Mouse (Mus musculus) heart, postnatal 14 days (tissue): ENCODE results near the gene Tmem151b. TPM values are rescaled to one million over a fixed set of nuclear protein-coding genes. Genes with fewer than 3 reads are reported as not detected.

Experiments used
- DNase-seq, 2 experiments: peaks; one replicate each; pipeline ENCODE4 v3.0.0; 2021 to 2022
- intact Hi-C: fragments of 180-260 bp; cut with DNase I; formaldehyde crosslinking; loops from one replicate; pipeline ENCODE4 v1.15.1; 2025
- long read RNA-seq, 2 experiments: library from polyadenylated mRNA; stranded (forward); transcript quantifications; one replicate each; pipeline ENCODE4 v2.0.0; 2021
- total RNA-seq, 2 experiments: library from RNA; stranded (reverse); gene quantifications; 2 replicates each; pipeline ENCODE4 v1.2.3; 2021

Tmem151b gene
- under 1 TPM; 0.07 to 0.49 TPM for total RNA-seq
- long read RNA-seq, experiment 1, partial matches to known transcripts, result 0 of 1 reads
- long read RNA-seq, experiment 1, other reads (novel, unspliced or antisense), result 1 of 1 reads
- long read RNA-seq, experiment 2, result 0 reads

DNA sequence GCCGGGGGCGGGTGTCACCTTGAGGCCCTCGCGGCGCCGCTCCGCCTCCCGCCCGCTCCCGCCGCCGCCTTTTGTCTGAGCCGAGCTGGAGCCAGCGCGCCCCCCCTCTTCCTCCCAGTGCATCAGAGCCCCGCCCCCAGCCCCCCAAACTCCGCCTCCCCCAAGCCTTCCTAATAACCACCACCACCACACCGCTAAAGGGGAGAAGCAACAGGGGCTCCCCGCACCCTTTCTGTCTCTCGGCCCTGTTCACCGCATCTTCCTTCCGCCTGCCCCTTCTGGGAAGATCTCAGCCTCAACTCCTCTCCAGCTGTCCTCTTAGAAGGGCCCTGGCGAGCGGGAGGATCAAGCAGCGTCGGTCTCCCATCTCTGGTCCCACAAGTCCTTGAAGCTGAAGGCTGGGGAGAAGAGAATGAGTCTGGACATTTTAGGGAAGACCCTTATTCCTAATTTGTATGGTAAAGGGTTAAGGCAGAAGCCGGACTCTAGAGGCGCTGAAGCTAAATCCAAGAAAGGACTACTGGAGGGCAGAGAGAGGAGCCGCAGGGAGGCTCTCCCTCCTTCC is at the start of gene Tmem151b:
Tmem151b (minus strand) TSS at position 61 of the 565 bp plus-strand sequence.
- intact Hi-C loops, result no loop called here
- DNase-seq, result no peak

DNA sequence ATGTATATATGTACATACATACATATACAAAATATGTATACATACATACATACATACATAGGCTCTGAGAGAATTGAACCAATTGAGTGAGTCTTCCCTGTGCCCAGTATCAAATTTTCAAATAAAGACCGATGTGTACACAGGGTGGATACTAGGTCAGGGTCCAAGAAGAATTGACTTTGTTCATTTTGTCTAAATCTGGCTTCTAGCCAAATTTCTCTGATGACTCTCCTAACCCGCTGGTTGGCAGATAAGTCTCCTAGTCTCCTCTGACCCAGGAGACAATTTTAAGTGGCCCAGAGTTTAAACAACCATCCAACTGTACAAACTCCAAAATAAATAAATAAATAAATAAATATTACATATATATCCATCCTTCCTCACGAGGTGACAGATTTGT is 49.4 kb upstream of the Tmem151b start:
- intact Hi-C loops, result no loop called here
- DNase-seq, result no peak

DNA sequence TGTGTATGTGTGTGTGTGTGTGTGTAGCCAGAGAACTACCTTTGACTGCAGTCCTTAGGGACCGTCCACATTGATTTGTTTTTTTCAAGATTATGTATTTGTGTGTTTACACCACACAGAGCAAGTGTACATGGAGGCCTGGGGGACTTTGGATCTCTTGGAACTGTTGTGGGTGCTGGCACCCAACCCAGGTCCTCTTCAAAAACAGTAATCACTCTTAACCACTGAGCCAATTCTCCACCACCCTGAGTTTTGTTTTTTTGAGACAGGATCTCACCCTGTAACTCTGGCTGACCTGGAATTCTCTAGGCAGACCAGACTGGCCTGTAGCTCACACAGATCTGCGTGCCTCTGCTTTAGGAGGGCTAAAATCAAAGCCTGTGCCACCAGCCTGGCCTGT is 48.9 kb upstream of the Tmem151b start:
- no peak for DNase-seq
- intact Hi-C loops, result no loop called here

DNA sequence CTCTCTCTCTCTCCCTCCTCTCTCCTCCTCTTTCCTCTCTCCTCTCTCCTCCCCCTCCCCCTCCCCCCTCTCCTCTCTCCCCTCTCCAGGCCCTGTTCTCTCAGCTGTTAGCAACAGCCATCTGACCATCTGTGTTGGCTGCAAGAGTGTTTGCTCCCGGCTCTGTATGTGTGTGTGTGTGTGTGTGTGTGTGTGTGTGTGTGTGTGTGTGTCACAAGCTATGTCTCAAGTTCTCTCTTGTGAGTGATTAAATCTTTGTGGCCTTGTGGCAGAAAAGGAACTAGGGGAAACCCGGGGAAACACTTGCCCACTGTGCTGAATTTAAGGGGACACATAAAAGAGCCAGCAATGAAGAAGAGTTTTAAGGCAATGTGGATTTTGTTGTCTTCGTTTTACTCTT is 48.3 kb upstream of the Tmem151b start:
- intact Hi-C loops, result loop anchor here (2.0 kb wide), 1 partner anchor 15 kb away; no protein-coding TSS in a partner anchor
- DNase-seq, result peak in 1 of 2 experiments; percentile 57

DNA sequence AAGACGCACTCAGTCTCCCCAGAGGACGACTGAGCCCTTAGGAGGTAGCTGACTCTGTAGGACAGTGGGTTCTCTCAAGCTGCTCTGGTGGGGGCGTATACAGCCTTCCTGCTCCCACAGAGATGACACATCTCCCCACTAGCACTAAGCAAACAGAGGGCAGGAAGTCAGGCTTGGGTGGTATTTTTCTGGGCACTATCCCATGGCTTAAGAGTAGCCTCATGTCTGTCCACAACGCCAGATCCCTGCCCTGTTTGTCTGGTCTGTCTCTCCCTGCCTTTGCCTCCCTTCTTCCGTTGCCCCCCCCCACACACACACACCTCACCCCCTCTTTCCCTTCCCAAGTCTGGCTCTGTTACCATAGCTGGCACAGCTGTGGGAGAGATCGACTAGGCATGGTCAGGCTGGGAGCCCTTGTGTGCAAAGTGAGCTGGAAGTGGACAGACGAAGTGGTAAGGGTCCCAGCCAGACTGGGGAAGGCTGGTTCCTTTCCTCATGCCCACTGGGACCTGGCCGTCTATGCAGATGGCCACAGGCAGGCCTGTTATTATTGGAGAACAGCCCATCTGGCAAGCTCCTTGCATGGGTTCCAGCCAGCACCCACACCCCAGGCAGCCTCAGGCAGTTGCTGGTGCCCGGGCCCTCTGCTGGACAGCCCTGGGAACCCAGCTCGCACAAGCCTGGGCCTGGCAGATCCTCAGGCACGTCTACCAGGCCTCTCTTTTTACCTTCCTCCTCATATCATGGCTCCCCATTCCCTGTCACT is 47.3 kb upstream of the Tmem151b start:
- intact Hi-C loops, result loop anchor here (2.0 kb wide), 1 partner anchor 14 kb away; no protein-coding TSS in a partner anchor
- peak; percentile 80 to 89 for DNase-seq

DNA sequence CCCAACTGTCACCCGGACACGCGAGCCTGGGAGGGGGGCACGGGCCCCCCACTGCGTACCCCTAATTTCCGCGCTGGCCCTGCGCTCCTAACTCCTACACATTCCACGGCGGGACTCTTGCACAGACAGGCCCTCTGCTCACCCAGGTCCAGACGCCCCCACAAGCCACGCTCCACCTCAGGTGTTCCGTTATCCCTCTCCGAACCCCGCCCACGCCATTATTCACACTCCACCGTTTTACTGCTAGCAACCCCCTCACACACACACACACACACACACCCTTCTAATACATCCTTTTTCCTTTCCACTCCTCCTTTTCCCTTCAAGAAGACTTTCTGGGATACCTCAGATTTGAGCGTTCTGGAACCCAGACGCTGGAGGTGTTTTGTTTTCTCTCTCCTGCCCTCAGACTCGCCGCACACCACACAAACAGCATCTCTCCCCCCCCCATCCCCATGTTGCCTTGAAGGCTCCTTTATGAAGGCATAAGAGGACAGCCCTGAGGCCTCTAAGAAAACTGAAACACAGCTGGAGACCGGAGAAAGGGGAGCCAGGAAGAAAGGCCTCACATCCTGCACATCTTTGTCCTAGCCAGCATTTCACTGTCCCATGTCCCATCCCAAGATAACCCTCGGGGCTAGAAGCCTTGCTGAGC is 46.4 kb upstream of the Tmem151b start:
- intact Hi-C loops, result loop anchor here (2.0 kb wide), 1 partner anchor 13 kb away; no protein-coding TSS in a partner anchor

DNA sequence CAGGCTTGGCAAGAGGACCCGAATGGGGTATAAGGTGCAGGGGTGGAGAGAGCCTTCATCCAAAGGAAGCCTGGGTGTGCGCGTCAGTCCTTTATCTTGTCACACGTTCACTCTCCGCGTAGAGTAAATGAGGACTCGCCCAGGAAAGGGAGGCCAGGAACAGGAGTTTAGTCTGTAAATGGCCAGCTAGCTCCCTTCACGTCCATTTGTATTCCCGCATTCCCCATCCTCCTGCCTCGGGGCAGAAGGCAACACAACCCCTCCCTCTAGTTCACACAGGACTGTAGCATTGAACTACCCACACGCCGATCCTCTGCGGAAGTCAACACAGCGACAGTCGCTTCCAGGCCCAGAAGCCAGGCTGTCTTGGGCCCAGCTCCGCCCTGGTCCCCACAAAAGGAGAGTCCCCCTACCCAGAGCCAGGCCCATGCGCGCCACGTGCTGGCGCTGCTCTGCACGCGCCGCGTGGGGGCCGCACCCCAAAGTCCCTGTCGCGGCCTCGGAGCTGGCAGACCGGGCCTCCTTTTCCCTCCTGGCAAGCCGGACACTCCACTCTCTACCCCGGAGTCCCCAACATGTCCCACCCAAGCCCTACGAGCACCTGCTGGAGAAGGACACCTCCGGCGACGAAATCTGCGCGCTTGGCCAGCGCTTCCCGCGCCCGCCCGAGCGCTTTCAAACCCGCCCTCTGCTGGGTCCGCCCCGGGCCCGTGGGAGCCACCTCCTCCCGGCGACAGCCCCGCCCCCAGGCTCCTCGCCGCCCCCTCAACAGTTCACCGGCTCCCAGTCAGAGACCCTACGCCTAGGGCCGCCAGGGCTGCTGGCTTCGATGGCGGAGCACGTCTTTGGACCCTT is 45.6 kb upstream of the Tmem151b start:
- intact Hi-C loops, result no loop called here
- DNase-seq, result peak; percentile 89 to 90

More for the DNA sequence above, 46.4 kb upstream of the Tmem151b start:
- DNase-seq, result no peak

DNA sequence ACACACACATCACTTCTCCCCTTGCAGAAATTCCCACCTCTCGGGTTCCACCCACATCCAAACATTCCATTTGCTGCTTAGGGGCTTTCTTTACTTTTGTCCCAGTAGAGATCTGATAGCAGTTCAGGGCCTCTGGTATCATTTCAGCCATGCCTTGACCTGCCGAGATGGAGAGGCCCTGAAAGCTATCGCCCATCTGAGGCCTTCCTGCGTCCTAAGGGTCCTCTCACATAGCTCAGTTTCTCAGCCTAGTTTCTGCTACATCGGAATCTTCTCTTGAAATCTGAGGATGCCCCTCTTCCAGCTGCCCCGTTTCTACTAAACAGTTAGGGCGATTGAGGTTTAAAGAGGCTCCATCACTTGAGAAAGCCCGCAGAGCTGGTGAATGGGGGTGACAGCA is 44.7 kb upstream of the Tmem151b start:
- intact Hi-C loops, result no loop called here
- no peak for DNase-seq

DNA sequence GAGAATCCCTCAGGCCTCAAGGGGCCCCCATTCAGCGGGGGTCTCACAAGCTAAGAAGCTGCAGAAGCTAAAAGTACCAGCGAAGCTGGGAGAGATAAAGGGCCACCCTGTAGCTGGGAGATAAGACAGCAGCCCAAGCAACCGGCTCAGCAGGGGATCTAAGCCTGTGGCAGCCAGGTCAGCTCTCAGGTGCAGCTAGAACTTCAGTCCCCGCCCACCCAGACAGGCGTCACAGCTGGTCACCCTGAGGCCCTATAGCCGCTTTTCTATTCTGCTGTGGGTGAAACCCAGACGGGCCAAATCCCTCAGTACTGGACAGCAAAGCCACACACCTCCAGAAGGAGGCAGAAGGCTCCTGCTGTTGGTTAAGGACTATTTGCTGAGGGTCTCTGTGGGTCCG is 44.0 kb upstream of the Tmem151b start:
- intact Hi-C loops, result loop anchor here (2.0 kb wide), 1 partner anchor 33 kb away; no protein-coding TSS in a partner anchor

DNA sequence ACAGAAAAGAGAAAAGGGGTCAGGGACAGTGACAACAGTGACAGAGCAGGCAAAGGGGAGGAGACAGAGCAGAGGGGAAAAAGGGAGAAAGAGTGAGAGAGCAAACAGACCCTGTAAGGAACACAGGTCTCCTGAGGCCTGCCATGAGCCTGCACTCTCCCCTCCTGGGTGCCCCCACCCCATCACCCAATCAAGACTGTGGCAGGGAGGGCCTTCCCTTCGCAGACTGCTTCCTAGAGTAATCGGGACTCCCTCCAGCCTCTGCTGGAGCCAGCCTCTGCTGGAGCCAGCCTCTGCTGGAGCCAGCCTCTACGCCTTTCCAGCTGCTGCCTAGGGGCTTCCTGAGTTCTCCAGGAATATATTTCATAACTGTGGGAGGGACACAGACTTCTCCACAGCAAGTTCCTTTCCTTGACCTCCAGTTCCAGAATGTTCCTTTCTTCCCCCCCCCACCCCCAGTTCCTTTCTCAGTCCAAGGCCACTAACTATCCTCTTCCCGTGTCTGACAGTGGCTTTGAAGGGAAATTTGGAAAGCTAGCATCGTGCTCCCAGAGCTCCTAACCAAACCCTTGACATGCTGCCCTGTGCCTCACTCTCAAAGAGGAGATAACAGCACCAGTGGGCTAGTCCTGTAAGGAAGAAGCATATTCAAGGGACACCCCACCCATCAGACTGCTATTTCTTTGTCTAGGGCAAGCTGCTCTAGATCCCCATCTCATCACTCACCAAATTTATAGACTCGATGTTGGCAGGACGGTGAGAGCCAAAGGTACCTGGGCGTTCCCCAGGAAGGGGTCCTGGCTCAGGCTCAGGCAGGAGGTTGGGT is 43.3 kb upstream of the Tmem151b start:
- intact Hi-C loops, result loop anchor here (2.0 kb wide), 1 partner anchor 34 kb away; no protein-coding TSS in a partner anchor
- peak; percentile 70 to 73 for DNase-seq

More for the DNA sequence above, 44.0 kb upstream of the Tmem151b start:
- DNase-seq, result no peak

DNA sequence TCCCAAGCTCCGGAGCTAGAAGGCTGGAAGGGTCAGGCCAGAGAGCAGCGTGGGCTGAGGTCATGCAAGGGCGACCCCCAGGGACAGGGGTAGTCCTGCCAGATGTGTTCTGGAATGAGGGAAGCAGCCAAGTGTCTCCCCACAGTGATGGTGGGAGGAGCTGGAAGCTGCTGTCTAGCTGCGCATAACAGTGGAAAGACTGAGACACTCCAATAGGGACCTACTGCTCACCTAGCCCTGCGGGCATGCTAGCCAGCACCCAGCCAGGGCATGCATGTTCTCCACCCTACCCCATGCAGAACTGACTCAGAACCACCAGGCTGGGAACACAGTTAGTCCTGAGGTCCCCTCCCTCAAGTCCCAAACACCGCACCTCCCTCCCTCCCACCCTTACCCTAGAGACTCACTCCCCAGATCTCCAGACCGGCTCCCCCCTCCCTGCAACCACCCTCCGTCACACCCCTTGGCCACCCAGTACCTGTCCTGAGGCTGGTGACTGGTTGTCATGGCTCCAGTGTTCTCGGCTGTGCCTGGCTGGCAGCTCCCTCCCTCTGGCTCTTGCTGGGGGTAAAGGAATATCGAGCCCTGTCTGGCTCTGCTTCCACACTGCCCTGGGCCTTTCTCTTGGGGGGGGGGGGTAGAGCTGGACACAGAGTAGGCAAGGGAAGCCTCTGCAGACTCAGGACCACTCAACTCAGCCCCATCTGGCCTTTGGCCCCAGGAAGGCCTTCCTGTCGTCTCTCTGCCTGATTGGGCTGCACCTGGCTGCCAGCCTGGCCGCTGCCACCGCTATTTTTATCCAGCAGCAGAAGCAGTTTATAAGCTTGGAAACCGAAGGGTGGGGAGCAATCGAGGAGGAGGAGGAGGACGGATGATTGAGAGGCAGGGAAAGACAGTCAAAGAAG is 42.5 kb upstream of the Tmem151b start:
- intact Hi-C loops, result loop anchor here (2.0 kb wide), 1 partner anchor 35 kb away; no protein-coding TSS in a partner anchor
- peak; percentile 74 to 79 for DNase-seq

DNA sequence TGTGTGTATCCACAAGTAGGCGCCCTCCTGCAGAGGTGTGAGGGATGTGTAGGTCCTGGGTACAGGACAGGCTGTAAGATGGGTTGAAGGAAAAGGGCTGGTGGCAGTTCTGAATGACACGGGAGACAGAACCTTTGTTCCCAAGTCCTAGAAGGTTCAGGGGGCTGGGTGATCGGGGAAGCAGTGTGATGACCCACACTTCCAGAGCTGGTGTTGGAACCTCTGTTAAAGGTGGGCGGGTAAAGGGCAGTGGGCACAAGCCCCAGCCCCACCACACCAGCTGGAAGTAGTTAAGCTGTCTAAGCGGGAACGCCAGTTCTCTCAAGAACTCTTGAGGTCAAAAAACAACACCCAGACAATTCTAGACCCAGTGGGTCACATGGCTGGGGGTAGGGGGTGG is 40.9 kb upstream of the Tmem151b start:
- intact Hi-C loops, result no loop called here
- no peak for DNase-seq

DNA sequence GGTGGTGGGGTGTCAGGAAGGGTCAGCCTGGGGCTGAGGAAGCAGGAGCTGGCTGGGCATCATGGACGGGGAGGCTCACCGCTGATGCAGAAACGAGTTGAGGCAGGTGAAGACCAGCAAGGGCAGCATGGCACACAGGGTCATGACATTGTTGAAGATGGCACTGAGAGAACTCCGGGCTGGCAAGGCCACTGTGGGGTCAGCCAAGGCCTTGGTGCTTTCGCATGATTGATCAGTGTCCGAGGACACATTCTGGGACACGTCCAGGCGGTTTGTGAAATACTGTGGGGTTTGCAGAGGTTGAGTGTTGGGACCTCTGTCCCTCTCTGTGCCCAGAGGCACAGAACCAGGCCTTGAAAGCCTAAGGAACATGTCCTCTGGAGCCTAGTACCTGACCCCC is 40.4 kb upstream of the Tmem151b start:
- intact Hi-C loops, result no loop called here
- DNase-seq, result no peak

DNA sequence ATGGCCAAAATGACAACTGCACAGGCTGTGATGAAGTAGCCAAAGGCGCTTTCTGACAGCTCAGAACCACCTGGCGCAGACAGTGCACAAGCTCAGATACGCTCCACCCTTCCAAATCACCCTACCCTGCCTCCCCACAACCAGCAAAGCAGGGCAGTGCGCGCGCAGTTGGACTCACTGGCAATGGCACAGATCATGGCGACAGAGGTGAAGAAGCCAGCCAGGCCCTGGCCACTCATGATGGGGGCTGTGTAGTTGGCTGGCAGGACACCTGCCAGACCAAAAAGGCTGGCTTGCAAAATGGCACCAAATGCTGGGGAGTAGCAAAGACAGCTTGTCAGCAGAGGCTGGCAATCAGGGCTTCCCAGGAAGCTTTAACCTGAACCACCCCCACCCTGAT is 39.8 kb upstream of the Tmem151b start:
- no peak for DNase-seq
- intact Hi-C loops, result no loop called here

DNA sequence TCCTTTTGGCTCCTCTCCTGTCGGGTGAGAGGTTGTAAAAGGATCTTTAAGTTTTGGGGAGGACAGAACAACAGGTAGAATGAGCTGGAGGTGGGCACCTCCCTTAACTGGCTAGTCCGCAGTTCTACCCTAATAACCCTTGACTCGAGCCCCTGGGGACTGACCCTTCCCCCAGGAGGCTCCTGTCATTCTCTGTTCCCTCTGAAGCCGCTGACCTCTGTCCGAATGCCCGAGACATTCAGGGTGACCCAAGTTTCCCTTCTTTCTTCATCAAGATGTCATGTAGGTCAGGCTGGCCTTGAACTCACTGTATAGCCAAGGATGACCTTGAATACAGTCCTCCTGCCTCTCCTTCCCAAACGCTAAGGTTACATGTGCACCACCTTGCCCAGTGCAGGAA is 38.9 kb upstream of the Tmem151b start:
- no peak for DNase-seq
- intact Hi-C loops, result no loop called here

DNA sequence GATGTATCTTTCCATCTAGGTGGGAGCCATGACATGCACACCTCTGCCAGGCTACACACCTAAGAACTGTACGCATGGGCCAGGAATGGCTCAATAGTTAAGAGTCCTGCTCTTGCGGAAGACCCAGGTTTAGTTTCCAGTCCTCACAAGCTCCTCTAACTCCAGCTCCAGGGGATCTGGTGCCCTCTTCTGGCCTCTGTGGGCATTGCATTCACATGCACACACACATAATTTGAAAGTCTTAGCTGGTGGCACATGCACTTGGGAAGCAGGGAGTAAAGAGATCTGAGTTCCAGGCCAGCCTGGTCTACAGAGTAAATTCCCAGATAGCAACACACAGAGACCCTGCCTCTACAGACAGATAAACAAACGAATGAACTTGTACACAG is 37.0 kb upstream of the Tmem151b start:
- intact Hi-C loops, result no loop called here
- peak in 1 of 2 experiments; percentile 55 for DNase-seq

DNA sequence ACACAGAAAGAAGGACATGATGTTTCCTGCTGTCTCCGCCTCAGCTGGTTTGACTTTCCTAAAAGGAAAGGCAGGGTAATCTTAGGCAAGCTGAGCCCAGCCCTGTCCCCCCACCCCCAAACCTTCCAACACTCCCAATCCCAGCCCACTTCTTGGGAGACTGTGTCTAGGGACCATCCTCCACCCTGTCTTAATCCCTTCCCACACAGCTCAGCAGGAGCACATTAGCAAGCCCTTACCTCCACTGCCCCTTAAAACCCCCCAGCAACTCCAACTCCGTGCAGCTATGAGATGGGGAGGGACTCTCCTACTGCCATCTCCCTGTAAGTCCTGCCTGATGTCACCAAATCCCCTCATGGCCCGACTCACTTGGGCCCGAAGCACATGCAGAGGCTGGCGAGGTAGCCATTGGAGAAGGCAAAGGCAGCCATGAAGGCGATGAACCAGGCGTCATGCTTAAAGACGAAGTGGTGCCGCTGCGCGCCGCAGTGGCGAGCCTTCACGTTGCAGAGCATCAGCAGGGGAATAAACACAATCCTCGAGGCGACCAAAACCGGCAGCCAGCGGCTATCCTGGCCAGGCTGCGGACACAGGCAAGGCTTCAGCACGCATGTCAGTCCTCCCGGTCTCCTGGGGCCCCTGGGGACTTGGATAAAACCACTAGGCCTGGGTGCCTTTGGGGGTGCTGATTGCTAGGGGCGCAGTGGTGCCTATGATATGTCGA is 36.4 kb upstream of the Tmem151b start:
- DNase-seq, result no peak
- intact Hi-C loops, result no loop called here
